Mouse (Mus musculus) heart, embryonic 10.5 days (tissue): Measurements from ENCODE around the gene Kat5. TPM values are rescaled to one million over a fixed set of nuclear protein-coding genes. Genes with fewer than 3 reads are reported as not detected.

Source experiments
- DNase-seq: peaks from one replicate; pipeline ENCODE4 v3.0.0-alpha.2; 2017; ENCODE audit warnings: low spot score
- H3K27ac ChIP-seq: fragments of 300-500 bp; sonication (generic); 2 replicates; pipeline ENCODE4 v1.5.1; 2016; ENCODE audit warnings: mild to moderate bottlenecking
- H3K27me3 ChIP-seq: fragments of 300-500 bp; sonication (generic); 2 replicates; pipeline ENCODE4 v1.6.1; 2016; ENCODE audit warnings: mild to moderate bottlenecking; ENCODE audit not compliant: poor library complexity, insufficient read depth, severe bottlenecking
- H3K36me3 ChIP-seq: fragments of 300-500 bp; sonication (generic); 2 replicates; pipeline ENCODE4 v1.6.1; 2016; ENCODE audit warnings: mild to moderate bottlenecking, moderate library complexity
- H3K4me1 ChIP-seq: fragments of 300-500 bp; sonication (generic); 2 replicates; pipeline ENCODE4 v1.6.1; 2016; ENCODE audit warnings: mild to moderate bottlenecking
- H3K4me3 ChIP-seq: fragments of 300-500 bp; sonication (generic); 2 replicates; pipeline ENCODE4 v1.5.1; 2016; ENCODE audit warnings: mild to moderate bottlenecking, moderate library complexity
- H3K9me3 ChIP-seq: fragments of 300-500 bp; sonication (generic); 2 replicates; pipeline ENCODE4 v1.6.1; 2016; ENCODE audit warnings: mild to moderate bottlenecking, moderate library complexity
- WGBS: fragments of 180-500 bp; shearing (Covaris S2); methylation state at CpG from one replicate; pipeline ENCODE4 v1.1.7; 2016; 5-methylcytosine and 5-hydroxymethylcytosine counted together
- polyA plus RNA-seq: library from polyadenylated mRNA; unstranded; fragments of >200 nt; fragmentation: Nextera tagmentation; extraction: Ambion mirVana; gene quantifications from 2 replicates; pipeline ENCODE4 v1.2.1, GENCODE M21; 2016

The Kat5 gene
- polyA plus RNA-seq, 1 experiment from 2014 or later: 33.2 TPM

GRCm38 (mm10) chr19:5612762-5613411 is 2.9 kb upstream of the Kat5 start:
- no peak for DNase-seq
- 51% methylated on average over 3 of the region's 3 CpGs for WGBS
- Histone ChIP-seq H3K27me3 (no peaks in the 10 kb centered on the region), H3K4me1 (peaks cover 24% of the 10 kb centered on the region), H3K4me3 (no peak overlapping the region), H3K9me3 (no peaks in the 10 kb centered on the region), H3K36me3 (peaks cover 11% of the 10 kb centered on the region), H3K27ac (no peak overlapping the region)

GRCm38 (mm10) chr19:5611973-5612372 is 1.9 kb upstream of the Kat5 start:
- WGBS: 77% methylated on average over 1 of the region's 1 CpGs
- Histone ChIP-seq H3K27ac (no peak overlapping the region), H3K27me3 (no peaks in the 10 kb centered on the region), H3K4me3 (no peak overlapping the region), H3K9me3 (no peaks in the 10 kb centered on the region), H3K36me3 (peaks cover 21% of the 10 kb centered on the region), H3K4me1 (peaks cover 24% of the 10 kb centered on the region)
- no peak for DNase-seq

- Histone ChIP-seq H3K4me3 (peak overlapping the region; percentile 90), H3K9me3 (no peaks in the 10 kb centered on the region), H3K4me1 (peaks cover 27% of the 10 kb centered on the region), H3K27ac (peak overlapping the region; percentile 99), H3K36me3 (peaks cover 49% of the 10 kb centered on the region), H3K27me3 (no peaks in the 10 kb centered on the region)
- WGBS: 64% methylated on average over 10 of the region's 10 CpGs
- DNase-seq: no peak
These were observed 878 bp downstream of the Kat5 start for GRCm38 (mm10) chr19:5609171-5609546.

- Histone ChIP-seq H3K27ac (peak overlapping the region; percentile 99; the same call in 1 of the 2 replicates), H3K4me1 (peaks cover 27% of the 10 kb centered on the region), H3K27me3 (no peaks in the 10 kb centered on the region), H3K9me3 (no peaks in the 10 kb centered on the region), H3K4me3 (peak overlapping the region; percentile 90), H3K36me3 (peaks cover 53% of the 10 kb centered on the region)
- WGBS: 94% methylated on average over 13 of the region's 13 CpGs
- DNase-seq: no peak
These were observed 1.3 kb downstream of the Kat5 start for GRCm38 (mm10) chr19:5608707-5609106.

- peaks cover 33% of the 10 kb centered on the region for H3K4me1 ChIP-seq
- H3K9me3 ChIP-seq: no peaks in the 10 kb centered on the region
- DNase-seq: no peak
- H3K4me3 ChIP-seq: no peak overlapping the region
- H3K27me3 ChIP-seq: no peaks in the 10 kb centered on the region
- peaks cover 62% of the 10 kb centered on the region for H3K36me3 ChIP-seq
- H3K27ac ChIP-seq: no peak overlapping the region
- WGBS: 95% methylated on average over 26 of the region's 26 CpGs
These were observed 2.2 kb downstream of the Kat5 start for GRCm38 (mm10) chr19:5607705-5608410.

GRCm38 (mm10) chr19:5606196-5606595 is 3.8 kb downstream of the Kat5 start:
- H3K36me3 ChIP-seq: peaks cover 64% of the 10 kb centered on the region
- DNase-seq: no peak
- H3K4me1 ChIP-seq: peaks cover 40% of the 10 kb centered on the region
- WGBS: 79% methylated on average over 8 of the region's 8 CpGs
- H3K27ac ChIP-seq: no peak overlapping the region
- no peaks in the 10 kb centered on the region for H3K27me3 ChIP-seq
- no peaks in the 10 kb centered on the region for H3K9me3 ChIP-seq
- H3K4me3 ChIP-seq: no peak overlapping the region

GRCm38 (mm10) chr19:5605126-5605525 is 4.9 kb downstream of the Kat5 start:
- Histone ChIP-seq H3K36me3 (peaks cover 64% of the 10 kb centered on the region), H3K27ac (no peak overlapping the region), H3K9me3 (no peaks in the 10 kb centered on the region), H3K4me1 (peaks cover 32% of the 10 kb centered on the region), H3K4me3 (no peak overlapping the region), H3K27me3 (no peaks in the 10 kb centered on the region)
- WGBS: 90% methylated on average over 7 of the region's 7 CpGs
- no peak for DNase-seq

GRCm38 (mm10) chr19:5603664-5604063 is 6.4 kb downstream of the Kat5 start:
- Histone ChIP-seq H3K4me1 (peaks cover 23% of the 10 kb centered on the region), H3K4me3 (0 out of 2 replicates have a peak overlapping the region, but pooled peaks have one; percentile 3)
- WGBS: 91% methylated on average over 7 of the region's 7 CpGs

GRCm38 (mm10) chr19:5601752-5602541 is 8.1 kb downstream of the Kat5 start, which contains the start of gene Rnaseh2c:
Rnaseh2c (plus strand) TSS chr19:5601873.
- peaks cover 16% of the 10 kb centered on the region for H3K4me1 ChIP-seq
- H3K36me3 ChIP-seq: peaks cover 43% of the 10 kb centered on the region
- DNase-seq: peak; percentile 94
- H3K4me3 ChIP-seq: peak within 1 kb of the TSS; percentile 95
- H3K9me3 ChIP-seq: no peaks in the 10 kb centered on the region
- under 1% methylated on average over 64 of the region's 64 CpGs for WGBS
- H3K27me3 ChIP-seq: no peaks in the 10 kb centered on the region
- H3K27ac ChIP-seq: peak within 1 kb of the TSS; percentile 92

More at GRCm38 (mm10) chr19:5603664-5604063, 6.4 kb downstream of the Kat5 start:
- Histone ChIP-seq H3K27ac (no peak overlapping the region), H3K36me3 (peaks cover 61% of the 10 kb centered on the region), H3K27me3 (no peaks in the 10 kb centered on the region), H3K9me3 (no peaks in the 10 kb centered on the region)
- DNase-seq: no peak

GRCm38 (mm10) chr19:5599224-5599623 is 10.8 kb downstream of the Kat5 start:
- H3K4me1 ChIP-seq: peaks cover 13% of the 10 kb centered on the region

GRCm38 (mm10) chr19:5591888-5592287 is 18.1 kb downstream of the Kat5 start:
- 81% methylated on average over 6 of the region's 6 CpGs for WGBS
- H3K27ac ChIP-seq: no peak overlapping the region

More at GRCm38 (mm10) chr19:5599224-5599623, 10.8 kb downstream of the Kat5 start:
- 70% methylated on average over 4 of the region's 4 CpGs for WGBS
- H3K27me3 ChIP-seq: peaks cover 4% of the 10 kb centered on the region
- no peak overlapping the region for H3K27ac ChIP-seq
- no peak overlapping the region for H3K4me3 ChIP-seq
- no peak for DNase-seq
- no peaks in the 10 kb centered on the region for H3K9me3 ChIP-seq
- peaks cover 16% of the 10 kb centered on the region for H3K36me3 ChIP-seq

GRCm38 (mm10) chr19:5589159-5589558 is 20.9 kb downstream of the Kat5 start:
- DNase-seq: no peak
- 74% methylated on average over 9 of the region's 9 CpGs for WGBS
- no peaks in the 10 kb centered on the region for H3K36me3 ChIP-seq
- no peaks in the 10 kb centered on the region for H3K9me3 ChIP-seq
- H3K27me3 ChIP-seq: peaks cover 7% of the 10 kb centered on the region
- no peak overlapping the region for H3K27ac ChIP-seq
- no peak overlapping the region for H3K4me3 ChIP-seq
- H3K4me1 ChIP-seq: peaks cover 4% of the 10 kb centered on the region; the same call in 1 of the 2 replicates

More at GRCm38 (mm10) chr19:5591888-5592287, 18.1 kb downstream of the Kat5 start:
- DNase-seq: no peak
- Histone ChIP-seq H3K36me3 (no peaks in the 10 kb centered on the region), H3K4me3 (no peak overlapping the region), H3K4me1 (no peaks in the 10 kb centered on the region), H3K27me3 (peaks cover 4% of the 10 kb centered on the region), H3K9me3 (no peaks in the 10 kb centered on the region)
